Mouse (Mus musculus): ENCODE measurements at regions not wholly inside any gene's neighbourhood (a gene's known extent, or its start where the extent isn't known, plus 50 kb on each side); places are given as distances from the start of the nearest gene placed in this dataset.
A peak's percentile ranks its signal among the peaks of the same experiment; 100 is the strongest.

GRCm38 (mm10) chr3:119524510-119525123 lies 259.6 kb downstream of the Ptbp2 start:
- Histone ChIP-seq H3K27me3 (ENCODE audit: control insufficient read depth, insufficient read depth, low read length) (no peaks in the 10 kb centered on the region), H3K4me1 (ENCODE audit: control insufficient read depth, insufficient read depth, low read length) (no peaks in the 10 kb centered on the region), H3K27ac (ENCODE audit: low read depth, low read length) (no peak overlapping the region), H3K4me3 (ENCODE audit: low read depth, low read length) (no peak overlapping the region), H3K9me3 (replicated peaks; ENCODE audit: control insufficient read depth, low read length) (no peaks in the 10 kb centered on the region), H3K9ac (ENCODE audit: low read depth, low read length) (no peak overlapping the region), H3K4me2 (no peak overlapping the region), H3K36me3 (ENCODE audit: control insufficient read depth, insufficient read depth, low read length) (no peaks in the 10 kb centered on the region)
- 84% methylated on average over 10 of the region's 10 CpGs for WGBS (ENCODE audit: insufficient replicate concordance)
- no peak for ATAC-seq (replicated peaks; ENCODE audit: insufficient number of reproducible peaks, low FRiP score, low TSS enrichment)

GRCm38 (mm10) chr3:119512596-119512995 lies 271.7 kb downstream of the Ptbp2 start:
- no peak overlapping the region for H3K4me3 ChIP-seq (ENCODE audit: low read depth, low read length)
- no peak overlapping the region for H3K27ac ChIP-seq (ENCODE audit: low read depth, low read length)
- H3K27me3 ChIP-seq (ENCODE audit: control insufficient read depth, insufficient read depth, low read length) = no peaks in the 10 kb centered on the region
- no peaks in the 10 kb centered on the region for H3K4me1 ChIP-seq (ENCODE audit: control insufficient read depth, insufficient read depth, low read length)
- no peaks in the 10 kb centered on the region for H3K9me3 ChIP-seq (replicated peaks; ENCODE audit: control insufficient read depth, low read length)
- no peak for ATAC-seq (replicated peaks; ENCODE audit: insufficient number of reproducible peaks, low FRiP score, low TSS enrichment)
- no peak overlapping the region for H3K9ac ChIP-seq (ENCODE audit: low read depth, low read length)
- 71% methylated on average over 2 of the region's 2 CpGs for WGBS (ENCODE audit: insufficient replicate concordance)
- H3K4me2 ChIP-seq = no peak overlapping the region
- no peaks in the 10 kb centered on the region for H3K36me3 ChIP-seq (ENCODE audit: control insufficient read depth, insufficient read depth, low read length)

GRCm38 (mm10) chr3:119509132-119509531 lies 275.1 kb downstream of the Ptbp2 start:
- no peak overlapping the region for H3K9ac ChIP-seq (ENCODE audit: low read depth, low read length)
- no peak overlapping the region for H3K4me2 ChIP-seq
- no peak overlapping the region for H3K27ac ChIP-seq (ENCODE audit: low read depth, low read length)
- H3K36me3 ChIP-seq (ENCODE audit: control insufficient read depth, insufficient read depth, low read length) = no peaks in the 10 kb centered on the region
- no peaks in the 10 kb centered on the region for H3K27me3 ChIP-seq (ENCODE audit: control insufficient read depth, insufficient read depth, low read length)
- WGBS (ENCODE audit: insufficient replicate concordance) = 56% methylated on average over 4 of the region's 4 CpGs
- no peaks in the 10 kb centered on the region for H3K9me3 ChIP-seq (replicated peaks; ENCODE audit: control insufficient read depth, low read length)
- no peak for ATAC-seq (replicated peaks; ENCODE audit: insufficient number of reproducible peaks, low FRiP score, low TSS enrichment)
- H3K4me1 ChIP-seq (ENCODE audit: control insufficient read depth, insufficient read depth, low read length) = no peaks in the 10 kb centered on the region
- H3K4me3 ChIP-seq (ENCODE audit: low read depth, low read length) = no peak overlapping the region

- Histone ChIP-seq H3K9me3 (replicated peaks; ENCODE audit: control insufficient read depth, low read length) (no peaks in the 10 kb centered on the region), H3K4me2 (no peak overlapping the region), H3K9ac (ENCODE audit: low read depth, low read length) (no peak overlapping the region), H3K27ac (ENCODE audit: low read depth, low read length) (no peak overlapping the region), H3K4me3 (ENCODE audit: low read depth, low read length) (no peak overlapping the region), H3K27me3 (ENCODE audit: control insufficient read depth, insufficient read depth, low read length) (no peaks in the 10 kb centered on the region), H3K4me1 (ENCODE audit: control insufficient read depth, insufficient read depth, low read length) (peaks cover 3% of the 10 kb centered on the region; the same call in 1 of the 2 replicates), H3K36me3 (ENCODE audit: control insufficient read depth, insufficient read depth, low read length) (no peaks in the 10 kb centered on the region)
- 32% methylated on average over 1 of the region's 1 CpGs for WGBS (ENCODE audit: insufficient replicate concordance)
- ATAC-seq (replicated peaks; ENCODE audit: insufficient number of reproducible peaks, low FRiP score, low TSS enrichment) = no peak
These were observed 280.7 kb downstream of the Ptbp2 start for GRCm38 (mm10) chr3:119503471-119503972.

- Histone ChIP-seq H3K27ac (ENCODE audit: low read depth, low read length) (no peak overlapping the region), H3K4me2 (peak overlapping the region; percentile 46), H3K36me3 (ENCODE audit: control insufficient read depth, insufficient read depth, low read length) (no peaks in the 10 kb centered on the region), H3K4me1 (ENCODE audit: control insufficient read depth, insufficient read depth, low read length) (no peaks in the 10 kb centered on the region; the same call in 1 of the 2 replicates), H3K27me3 (ENCODE audit: control insufficient read depth, insufficient read depth, low read length) (no peaks in the 10 kb centered on the region), H3K4me3 (ENCODE audit: low read depth, low read length) (no peak overlapping the region), H3K9me3 (replicated peaks; ENCODE audit: control insufficient read depth, low read length) (no peaks in the 10 kb centered on the region), H3K9ac (ENCODE audit: low read depth, low read length) (no peak overlapping the region)
- ATAC-seq (replicated peaks; ENCODE audit: insufficient number of reproducible peaks, low FRiP score, low TSS enrichment) = peak; percentile 79
- WGBS (ENCODE audit: insufficient replicate concordance) = 37% methylated on average over 20 of the region's 20 CpGs
These were observed 285.6 kb downstream of the Ptbp2 start for GRCm38 (mm10) chr3:119498711-119499110.

GRCm38 (mm10) chr3:119497880-119498279 lies 286.4 kb downstream of the Ptbp2 start:
- no peaks in the 10 kb centered on the region for H3K36me3 ChIP-seq (ENCODE audit: control insufficient read depth, insufficient read depth, low read length)
- no peak for ATAC-seq (replicated peaks; ENCODE audit: insufficient number of reproducible peaks, low FRiP score, low TSS enrichment)
- H3K9me3 ChIP-seq (replicated peaks; ENCODE audit: control insufficient read depth, low read length) = no peaks in the 10 kb centered on the region
- no peak overlapping the region for H3K4me2 ChIP-seq
- H3K4me3 ChIP-seq (ENCODE audit: low read depth, low read length) = no peak overlapping the region
- 75% methylated on average over 7 of the region's 7 CpGs for WGBS (ENCODE audit: insufficient replicate concordance)
- no peak overlapping the region for H3K27ac ChIP-seq (ENCODE audit: low read depth, low read length)
- no peaks in the 10 kb centered on the region for H3K27me3 ChIP-seq (ENCODE audit: control insufficient read depth, insufficient read depth, low read length)
- H3K9ac ChIP-seq (ENCODE audit: low read depth, low read length) = no peak overlapping the region
- H3K4me1 ChIP-seq (ENCODE audit: control insufficient read depth, insufficient read depth, low read length) = no peaks in the 10 kb centered on the region

- 87% methylated on average over 5 of the region's 5 CpGs for WGBS (ENCODE audit: insufficient replicate concordance)
- Histone ChIP-seq H3K4me3 (ENCODE audit: low read depth, low read length) (no peak overlapping the region), H3K27me3 (ENCODE audit: control insufficient read depth, insufficient read depth, low read length) (no peaks in the 10 kb centered on the region), H3K9me3 (replicated peaks; ENCODE audit: control insufficient read depth, low read length) (no peaks in the 10 kb centered on the region), H3K36me3 (ENCODE audit: control insufficient read depth, insufficient read depth, low read length) (no peaks in the 10 kb centered on the region), H3K9ac (ENCODE audit: low read depth, low read length) (no peak overlapping the region), H3K4me2 (no peak overlapping the region), H3K27ac (ENCODE audit: low read depth, low read length) (no peak overlapping the region), H3K4me1 (ENCODE audit: control insufficient read depth, insufficient read depth, low read length) (no peaks in the 10 kb centered on the region)
- no peak for ATAC-seq (replicated peaks; ENCODE audit: insufficient number of reproducible peaks, low FRiP score, low TSS enrichment)
These were observed 289.7 kb downstream of the Ptbp2 start for GRCm38 (mm10) chr3:119494580-119494979.

GRCm38 (mm10) chr3:119492627-119493026 lies 291.6 kb downstream of the Ptbp2 start:
- H3K9ac ChIP-seq (ENCODE audit: low read depth, low read length) = no peak overlapping the region
- no peak for ATAC-seq (replicated peaks; ENCODE audit: insufficient number of reproducible peaks, low FRiP score, low TSS enrichment)
- no peak overlapping the region for H3K27ac ChIP-seq (ENCODE audit: low read depth, low read length)
- no peak overlapping the region for H3K4me2 ChIP-seq
- H3K36me3 ChIP-seq (ENCODE audit: control insufficient read depth, insufficient read depth, low read length) = no peaks in the 10 kb centered on the region
- H3K4me3 ChIP-seq (ENCODE audit: low read depth, low read length) = no peak overlapping the region
- H3K4me1 ChIP-seq (ENCODE audit: control insufficient read depth, insufficient read depth, low read length) = no peaks in the 10 kb centered on the region
- no peaks in the 10 kb centered on the region for H3K9me3 ChIP-seq (replicated peaks; ENCODE audit: control insufficient read depth, low read length)
- 75% methylated on average over 1 of the region's 1 CpGs for WGBS (ENCODE audit: insufficient replicate concordance)
- H3K27me3 ChIP-seq (ENCODE audit: control insufficient read depth, insufficient read depth, low read length) = no peaks in the 10 kb centered on the region

- Histone ChIP-seq H3K36me3 (ENCODE audit: control insufficient read depth, insufficient read depth, low read length) (no peaks in the 10 kb centered on the region), H3K9ac (ENCODE audit: low read depth, low read length) (no peak overlapping the region), H3K9me3 (replicated peaks; ENCODE audit: control insufficient read depth, low read length) (no peaks in the 10 kb centered on the region), H3K4me1 (ENCODE audit: control insufficient read depth, insufficient read depth, low read length) (no peaks in the 10 kb centered on the region), H3K4me3 (ENCODE audit: low read depth, low read length) (no peak overlapping the region), H3K27ac (ENCODE audit: low read depth, low read length) (no peak overlapping the region), H3K27me3 (ENCODE audit: control insufficient read depth, insufficient read depth, low read length) (no peaks in the 10 kb centered on the region), H3K4me2 (no peak overlapping the region)
- no peak for ATAC-seq (replicated peaks; ENCODE audit: insufficient number of reproducible peaks, low FRiP score, low TSS enrichment)
These were observed 294.9 kb downstream of the Ptbp2 start for GRCm38 (mm10) chr3:119489336-119489735.
